Mouse (Mus musculus) heart, adult 2 months (tissue): Measurements from ENCODE around the gene Skint1. TPM values are rescaled to one million over a fixed set of nuclear protein-coding genes. Genes with fewer than 3 reads are reported as not detected.
A peak's percentile ranks its signal among the peaks of the same experiment; 100 is the strongest.
"Not testable (repeated sequence)": the region's sequence is repeated elsewhere in the genome, so short reads cannot be mapped to it uniquely, and the experiment has no call there.

Source experiments
- DNase-seq, 2 experiments: peaks; one replicate each; pipeline ENCODE4 v3.0.0; 2021
- H3K27ac ChIP-seq: fragments of 200-600 bp; 2 replicates; pipeline ENCODE4 v1.8.1; 2022
- H3K27me3 ChIP-seq: fragments of 200-500 bp; 2 replicates; pipeline ENCODE4 v1.6.1; 2012; ENCODE audit warnings: mild to moderate bottlenecking, low read length, inconsistent platforms, mixed read lengths; ENCODE audit not compliant: control insufficient read depth, insufficient read depth
- H3K36me3 ChIP-seq: fragments of 200-500 bp; 2 replicates; pipeline ENCODE4 v1.6.1; 2012; ENCODE audit warnings: low read length, inconsistent platforms; ENCODE audit not compliant: control insufficient read depth, insufficient read depth
- H3K4me1 ChIP-seq: fragments of 200-500 bp; 2 replicates; pipeline ENCODE4 v1.6.1; 2011; ENCODE audit warnings: low read length; ENCODE audit not compliant: control insufficient read depth, insufficient read depth
- H3K4me3 ChIP-seq: fragments of 200-600 bp; 2 replicates; pipeline ENCODE4 v1.8.1; 2022
- H3K79me2 ChIP-seq: fragments of 200-500 bp; replicated peaks from 2 replicates; pipeline ENCODE4 v1.6.1; 2012; ENCODE audit warnings: mild to moderate bottlenecking, inconsistent platforms, low read length, moderate library complexity, mixed read lengths; ENCODE audit not compliant: control insufficient read depth, insufficient read depth
- H3K9ac ChIP-seq: fragments of 200-500 bp; 2 replicates; pipeline ENCODE4 v1.6.1; 2012; ENCODE audit warnings: low read depth, mild to moderate bottlenecking, control low read depth, inconsistent platforms, low read length, mixed read lengths
- CTCF ChIP-seq: fragments of 200-600 bp; IDR thresholded peaks from 2 replicates; pipeline ENCODE4 v1.8.1; 2022; ENCODE audit warnings: antibody characterized with exemption, mild to moderate bottlenecking, moderate library complexity
- EP300 ChIP-seq: fragments of 200-500 bp; IDR thresholded peaks from 2 replicates; pipeline ENCODE4 v1.6.1; 2011; ENCODE audit warnings: low read depth, low read length, control low read depth; ENCODE audit not compliant: insufficient read depth
- POLR2A ChIP-seq: fragments of 200-500 bp; IDR thresholded peaks from 2 replicates; pipeline ENCODE4 v1.6.1; 2011; ENCODE audit warnings: mild to moderate bottlenecking, low read depth, low read length, control low read depth; ENCODE audit not compliant: insufficient read depth
- WGBS: fragments of 180-500 bp; shearing (Covaris S2); methylation state at CpG from one replicate; pipeline ENCODE4 v1.1.7; 2018; 5-methylcytosine and 5-hydroxymethylcytosine counted together
- intact Hi-C: fragments of 180-260 bp; cut with DNase I; formaldehyde crosslinking; loops from one replicate; pipeline ENCODE4 v1.15.1; 2025
- long read RNA-seq: library from polyadenylated mRNA; stranded (forward); transcript quantifications from one replicate; pipeline ENCODE4 v2.0.0, GENCODE M21; 2021
- polyA plus RNA-seq: library from polyadenylated mRNA; depleted of rRNA; stranded (reverse); fragments of >200 nt; gene quantifications from 2 replicates; pipeline ENCODE4 v1.2.3, GENCODE M21; 2012; rRNA removed
- total RNA-seq, 2 experiments: library from RNA; stranded (reverse); gene quantifications; 2 replicates each; pipeline ENCODE4 v1.2.3; 2021

The Skint1 gene
- total RNA-seq (not detected), polyA plus RNA-seq (not detected in 2 replicates)
- long read RNA-seq: 0 reads

DNA sequence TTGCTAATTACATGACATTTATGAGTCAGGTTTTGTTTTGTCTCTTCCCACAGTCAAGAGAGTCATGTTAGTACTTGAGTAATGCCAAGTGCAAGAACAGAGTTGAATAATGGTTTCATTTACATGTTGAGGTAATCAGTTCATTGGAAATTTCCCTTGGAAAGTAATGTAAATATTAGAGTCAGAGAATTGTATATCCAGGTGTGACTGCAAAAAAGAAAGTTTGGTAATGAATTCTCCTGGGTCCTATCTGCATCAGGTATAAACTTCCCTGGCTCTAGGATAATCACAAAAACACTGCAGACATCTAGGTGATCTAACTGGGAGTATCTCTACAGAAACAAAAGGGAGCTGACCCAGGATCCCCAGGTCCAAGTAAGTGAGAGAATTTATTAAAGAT, at the start of gene Skint1:
Gene Skint1, plus strand, starts transcription at position 301 of the 400 bp plus-strand sequence.
- Histone ChIP-seq H3K4me3 (no peak within 1 kb of the TSS), H3K9ac (no peak within 1 kb of the TSS), H3K4me1 (no peaks in the 10 kb centered on the region), H3K27me3 (no peaks in the 10 kb centered on the region), H3K27ac (no peak within 1 kb of the TSS), H3K79me2 (no peaks in the 10 kb centered on the region), H3K36me3 (no peaks in the 10 kb centered on the region)
- intact Hi-C loops: no loop called here
- DNase-seq: no peak
- TF ChIP-seq POLR2A (no peak), EP300 (no peak), CTCF (no peak)

- no peak overlapping the region for H3K4me3 ChIP-seq
- no peaks in the 10 kb centered on the region for H3K79me2 ChIP-seq
- no peak overlapping the region for H3K9ac ChIP-seq
- no peaks in the 10 kb centered on the region for H3K36me3 ChIP-seq
- whole genome bisulfite sequencing: 22% methylated on average over 1 of the region's 1 CpGs
- H3K27me3 ChIP-seq: no peaks in the 10 kb centered on the region
- TF ChIP-seq EP300: no peak
- TF ChIP-seq CTCF: peak; percentile 58
- intact Hi-C loops: no loop called here
- no peak overlapping the region for H3K27ac ChIP-seq
- no peaks in the 10 kb centered on the region for H3K4me1 ChIP-seq
- DNase-seq: no peak
These were observed 44.8 kb upstream of the Skint1 start for GRCm38 (mm10) chr4:111961309-111961708.

DNA sequence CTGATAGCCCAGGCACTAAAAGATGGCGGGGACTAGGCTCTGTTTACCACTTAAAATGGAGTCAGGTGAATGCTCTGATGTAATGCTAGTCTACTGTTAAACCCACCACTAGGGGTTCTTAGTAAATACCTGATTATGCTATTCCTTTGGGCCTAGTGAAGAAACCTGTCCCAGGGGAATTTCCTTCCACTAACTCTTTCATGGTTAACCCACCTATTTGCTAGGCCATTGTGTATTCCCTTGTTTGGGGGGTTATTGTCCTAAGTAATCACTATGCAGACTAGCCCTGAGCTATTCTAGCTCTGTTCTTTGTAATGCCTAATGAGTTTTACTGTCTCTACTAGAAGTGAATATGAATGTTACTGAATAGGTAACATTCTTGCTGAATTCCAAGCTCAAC, 42.8 kb upstream of the Skint1 start:
- DNase-seq, H3K9ac ChIP-seq, H3K4me1 ChIP-seq, H3K36me3 ChIP-seq, H3K79me2 ChIP-seq, intact Hi-C loops, H3K4me3 ChIP-seq, H3K27ac ChIP-seq, H3K27me3 ChIP-seq: not testable (repeated sequence)
- WGBS: 47% methylated on average over 1 of the region's 1 CpGs

DNA sequence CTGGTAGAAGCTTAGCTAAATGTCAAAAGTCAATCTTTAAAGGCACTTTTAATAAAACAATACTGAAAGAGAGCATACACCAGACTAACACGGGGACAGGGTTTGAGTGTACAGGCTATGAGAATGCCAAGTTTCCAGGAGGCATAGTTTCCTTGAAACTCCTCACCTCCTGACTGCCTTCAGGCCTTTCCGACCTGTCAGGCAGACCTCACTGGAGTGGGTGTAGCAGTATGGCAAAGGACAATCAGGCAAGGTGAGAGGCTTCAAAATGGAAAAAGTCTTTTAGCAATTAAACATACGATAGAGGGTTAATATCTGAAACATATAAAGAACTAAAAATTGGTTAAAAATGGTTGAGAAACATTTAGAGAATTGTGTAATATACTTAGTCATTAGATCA, 42.4 kb upstream of the Skint1 start:
- 65% methylated on average over 3 of the region's 3 CpGs for WGBS
- Histone ChIP-seq H3K36me3 (no peaks in the 10 kb centered on the region), H3K79me2 (no peaks in the 10 kb centered on the region), H3K27ac (no peak overlapping the region), H3K27me3 (no peaks in the 10 kb centered on the region), H3K4me3 (no peak overlapping the region), H3K9ac (no peak overlapping the region), H3K4me1 (no peaks in the 10 kb centered on the region)
- TF ChIP-seq EP300: no peak
- no peak for TF ChIP-seq CTCF
- no peak for TF ChIP-seq POLR2A
- intact Hi-C loops: no loop called here
- no peak for DNase-seq

DNA sequence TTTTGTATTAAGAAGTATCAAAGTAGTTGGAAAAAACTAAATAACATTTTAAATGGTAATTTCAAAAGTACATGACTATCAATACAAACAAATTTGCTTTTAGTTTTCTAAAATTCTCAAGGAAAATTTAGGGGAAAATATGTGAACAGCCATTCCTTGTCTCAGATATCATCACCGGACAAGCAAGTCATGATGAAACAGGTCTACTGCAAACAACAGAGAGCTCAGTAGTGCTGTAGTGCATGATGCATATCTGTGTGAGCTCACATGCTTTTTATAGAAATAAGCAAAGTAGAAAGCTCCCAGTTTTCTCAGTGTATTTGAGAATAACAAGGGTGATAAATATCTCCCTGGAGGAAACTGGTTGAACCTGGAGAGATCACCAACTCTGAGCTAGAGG, 33.4 kb upstream of the Skint1 start, which contains the start of gene Skint7:
Gene Skint7, plus strand, starts transcription at position 301 of the 400 bp plus-strand sequence.
- 85% methylated on average over 1 of the region's 1 CpGs for WGBS
- H3K79me2 ChIP-seq: no peaks in the 10 kb centered on the region
- no peak within 1 kb of the TSS for H3K9ac ChIP-seq
- H3K36me3 ChIP-seq: no peaks in the 10 kb centered on the region
- H3K4me3 ChIP-seq: no peak within 1 kb of the TSS
- H3K4me1 ChIP-seq: no peaks in the 10 kb centered on the region
- no peak for TF ChIP-seq CTCF
- TF ChIP-seq EP300: no peak
- TF ChIP-seq POLR2A: no peak
- H3K27ac ChIP-seq: no peak within 1 kb of the TSS
- DNase-seq: no peak
- intact Hi-C loops: no loop called here
- H3K27me3 ChIP-seq: no peaks in the 10 kb centered on the region

DNA sequence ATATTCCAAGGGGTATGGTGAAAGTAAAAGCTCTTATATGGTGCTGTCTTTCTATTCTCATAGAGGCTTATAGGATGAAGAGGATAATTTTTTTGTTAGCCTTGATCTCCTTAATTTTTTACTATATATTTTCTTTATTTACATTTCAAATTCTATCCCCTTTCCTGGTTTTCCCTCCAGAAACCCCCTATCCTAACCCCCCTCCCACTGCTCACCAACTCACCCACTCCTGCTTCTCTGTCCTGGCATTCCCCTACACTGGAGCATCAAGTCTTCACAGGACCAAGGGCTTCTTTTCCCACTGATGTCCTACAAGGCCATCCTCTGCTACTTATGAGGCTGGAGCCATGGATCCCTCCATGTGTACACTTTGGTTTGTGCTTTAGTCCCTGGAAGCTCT, 65.6 kb downstream of the Skint1 start, which contains the start of gene Skint4:
Gene Skint4, plus strand, starts transcription at position 301 of the 400 bp plus-strand sequence.
- intact Hi-C loops: no loop called here
- H3K36me3 ChIP-seq: no peaks in the 10 kb centered on the region
- TF ChIP-seq EP300 (no peak), CTCF (no peak), POLR2A (no peak)
- H3K27me3 ChIP-seq: no peaks in the 10 kb centered on the region
- no peak within 1 kb of the TSS for H3K27ac ChIP-seq
- H3K4me1 ChIP-seq: no peaks in the 10 kb centered on the region
- no peak within 1 kb of the TSS for H3K9ac ChIP-seq
- H3K79me2 ChIP-seq: no peaks in the 10 kb centered on the region
- no peak for DNase-seq
- H3K4me3 ChIP-seq: no peak within 1 kb of the TSS

Other genes with a start within 250 kb of the Skint1 start
- not detected for gene Slc5a9, start 103.4 kb upstream of the Skint1 start, total RNA-seq
- gene Slc5a9, start 103.4 kb upstream of the Skint1 start, polyA plus RNA-seq: 0.27 TPM in 1 of 2 replicates, not detected in the other
- gene Skint8, start 86.9 kb upstream of the Skint1 start, total RNA-seq: not detected
- not detected in 2 replicates for gene Skint8, start 86.9 kb upstream of the Skint1 start, polyA plus RNA-seq
- gene Skint7, start 33.3 kb upstream of the Skint1 start, total RNA-seq: not detected
- not detected in 2 replicates for gene Skint7, start 33.3 kb upstream of the Skint1 start, polyA plus RNA-seq
- gene Skint4, start 65.7 kb downstream of the Skint1 start, total RNA-seq: not detected
- not detected in 2 replicates for gene Skint4, start 65.7 kb downstream of the Skint1 start, polyA plus RNA-seq
- gene Skint3, start 226.0 kb downstream of the Skint1 start, total RNA-seq: under 1 TPM in 1 of 2 experiments, not detected in 1; 0.10 TPM
- gene Skint3, start 226.0 kb downstream of the Skint1 start, polyA plus RNA-seq: 0.04 TPM in 1 of 2 replicates, not detected in the other